Mouse (Mus musculus) embryonic facial prominence, embryonic 12.5 days (tissue): Measurements from ENCODE around the gene Acvr1c. TPM values are rescaled to one million over a fixed set of nuclear protein-coding genes. Genes with fewer than 3 reads are reported as not detected.

ENCODE experiments used
- ATAC-seq: fragments of 200-750 bp; cut with Nextera tagmentation; 2 replicates; pipeline ENCODE4 v1.8.0; 2017; ENCODE audit not compliant: insufficient number of reproducible peaks, insufficient read depth, low FRiP score, low TSS enrichment
- H3K27ac ChIP-seq: fragments of 300-500 bp; sonication (generic); 2 replicates; pipeline ENCODE4 v1.5.1; 2016; ENCODE audit warnings: mild to moderate bottlenecking
- H3K27me3 ChIP-seq: fragments of 300-500 bp; sonication (generic); 2 replicates; pipeline ENCODE4 v1.6.1; 2016; ENCODE audit warnings: mild to moderate bottlenecking, moderate library complexity
- H3K36me3 ChIP-seq: fragments of 300-500 bp; sonication (generic); 2 replicates; pipeline ENCODE4 v1.6.1; 2016; ENCODE audit warnings: mild to moderate bottlenecking
- H3K4me1 ChIP-seq: fragments of 300-500 bp; sonication (generic); 2 replicates; pipeline ENCODE4 v1.6.1; 2016
- H3K4me2 ChIP-seq: fragments of 300-500 bp; sonication (generic); replicated peaks from 2 replicates; pipeline ENCODE4 v1.6.1; 2016; ENCODE audit warnings: mild to moderate bottlenecking, moderate library complexity
- H3K4me3 ChIP-seq: fragments of 300-500 bp; sonication (generic); 2 replicates; pipeline ENCODE4 v1.5.1; 2016; ENCODE audit warnings: mild to moderate bottlenecking
- H3K9ac ChIP-seq: fragments of 300-500 bp; sonication (generic); 2 replicates; pipeline ENCODE4 v1.6.1; 2016; ENCODE audit warnings: mild to moderate bottlenecking, moderate library complexity
- H3K9me3 ChIP-seq: fragments of 300-500 bp; sonication (generic); 2 replicates; pipeline ENCODE4 v1.6.1; 2016; ENCODE audit warnings: mild to moderate bottlenecking, moderate library complexity
- WGBS: fragments of 180-500 bp; shearing (Covaris S2); methylation state at CpG from one replicate; pipeline ENCODE4 v1.1.7; 2016; 5-methylcytosine and 5-hydroxymethylcytosine counted together
- polyA plus RNA-seq: library from polyadenylated mRNA; unstranded; fragments of >200 nt; fragmentation: Nextera tagmentation; extraction: Ambion mirVana; gene quantifications from 2 replicates; pipeline ENCODE4 v1.2.1, GENCODE M21; 2016

The Acvr1c gene
- 0.27 TPM in 2 replicates for polyA plus RNA-seq

GRCm38 (mm10) chr2:58357414-58358131, at the start of gene Acvr1c:
Acvr1c (minus strand) TSS chr2:58357895.
- no peak within 1 kb of the TSS for H3K27ac ChIP-seq
- under 1% methylated on average over 60 of the region's 65 CpGs for WGBS
- H3K9ac ChIP-seq = peak within 1 kb of the TSS; percentile 47
- peak within 1 kb of the TSS; percentile 59 for H3K4me3 ChIP-seq
- H3K27me3 ChIP-seq = peaks cover 24% of the 10 kb centered on the region
- no peaks in the 10 kb centered on the region for H3K9me3 ChIP-seq
- ATAC-seq = peak; percentile 64; the same call in 1 of the 2 replicates
- H3K4me2 ChIP-seq = peak within 1 kb of the TSS; percentile 100
- peaks cover 12% of the 10 kb centered on the region; the same call in 1 of the 2 replicates for H3K4me1 ChIP-seq
- no peaks in the 10 kb centered on the region for H3K36me3 ChIP-seq

- H3K9me3 ChIP-seq = no peaks in the 10 kb centered on the region
- H3K9ac ChIP-seq = no peak overlapping the region
- H3K4me2 ChIP-seq = no peak overlapping the region
- no peaks in the 10 kb centered on the region for H3K36me3 ChIP-seq
- H3K4me1 ChIP-seq = no peaks in the 10 kb centered on the region
- no peak for ATAC-seq
- WGBS = 93% methylated on average over 2 of the region's 2 CpGs
- no peaks in the 10 kb centered on the region for H3K27me3 ChIP-seq
- no peak overlapping the region for H3K27ac ChIP-seq
- H3K4me3 ChIP-seq = no peak overlapping the region
Measured at GRCm38 (mm10) chr2:58403481-58403880, 45.8 kb upstream of the Acvr1c start.

GRCm38 (mm10) chr2:58388601-58389000, 30.9 kb upstream of the Acvr1c start:
- ATAC-seq = no peak
- H3K27ac ChIP-seq = no peak overlapping the region
- no peak overlapping the region for H3K4me2 ChIP-seq
- H3K9me3 ChIP-seq = no peaks in the 10 kb centered on the region
- 80% methylated on average over 7 of the region's 7 CpGs for WGBS
- no peaks in the 10 kb centered on the region for H3K36me3 ChIP-seq
- H3K27me3 ChIP-seq = no peaks in the 10 kb centered on the region
- H3K4me3 ChIP-seq = no peak overlapping the region
- H3K9ac ChIP-seq = no peak overlapping the region
- no peaks in the 10 kb centered on the region for H3K4me1 ChIP-seq

- 85% methylated on average over 5 of the region's 5 CpGs for WGBS
- no peak for ATAC-seq
- no peaks in the 10 kb centered on the region for H3K4me1 ChIP-seq
- no peak overlapping the region for H3K4me2 ChIP-seq
- H3K36me3 ChIP-seq = no peaks in the 10 kb centered on the region
- H3K27me3 ChIP-seq = no peaks in the 10 kb centered on the region
- no peak overlapping the region for H3K27ac ChIP-seq
- H3K4me3 ChIP-seq = no peak overlapping the region
- H3K9me3 ChIP-seq = no peaks in the 10 kb centered on the region
- H3K9ac ChIP-seq = no peak overlapping the region
Measured at GRCm38 (mm10) chr2:58380020-58380419, 22.3 kb upstream of the Acvr1c start.

- no peak overlapping the region for H3K4me3 ChIP-seq
- no peak for ATAC-seq
- H3K36me3 ChIP-seq = no peaks in the 10 kb centered on the region
- H3K9ac ChIP-seq = no peak overlapping the region
- H3K27ac ChIP-seq = no peak overlapping the region
- H3K9me3 ChIP-seq = no peaks in the 10 kb centered on the region
- H3K4me1 ChIP-seq = no peaks in the 10 kb centered on the region
- no peaks in the 10 kb centered on the region for H3K27me3 ChIP-seq
- 57% methylated on average over 1 of the region's 1 CpGs for WGBS
- H3K4me2 ChIP-seq = no peak overlapping the region
Measured at GRCm38 (mm10) chr2:58379475-58379874, 21.8 kb upstream of the Acvr1c start.

GRCm38 (mm10) chr2:58377417-58378130, 19.9 kb upstream of the Acvr1c start:
- no peaks in the 10 kb centered on the region for H3K36me3 ChIP-seq
- H3K9ac ChIP-seq = no peak overlapping the region
- no peaks in the 10 kb centered on the region for H3K27me3 ChIP-seq
- H3K4me2 ChIP-seq = no peak overlapping the region
- no peak for ATAC-seq
- H3K9me3 ChIP-seq = no peaks in the 10 kb centered on the region
- no peak overlapping the region for H3K4me3 ChIP-seq
- 71% methylated on average over 9 of the region's 9 CpGs for WGBS
- no peak overlapping the region for H3K27ac ChIP-seq
- no peaks in the 10 kb centered on the region for H3K4me1 ChIP-seq

GRCm38 (mm10) chr2:58366196-58366595, 8.5 kb upstream of the Acvr1c start:
- 68% methylated on average over 3 of the region's 3 CpGs for WGBS
- H3K9ac ChIP-seq = no peak overlapping the region
- ATAC-seq = no peak

GRCm38 (mm10) chr2:58361361-58362046, 3.8 kb upstream of the Acvr1c start:
- Histone ChIP-seq H3K4me2 (no peak overlapping the region), H3K27me3 (peaks cover 17% of the 10 kb centered on the region), H3K9ac (no peak overlapping the region), H3K36me3 (no peaks in the 10 kb centered on the region), H3K27ac (no peak overlapping the region), H3K4me3 (no peak overlapping the region), H3K9me3 (no peaks in the 10 kb centered on the region), H3K4me1 (peaks cover 12% of the 10 kb centered on the region; the same call in 1 of the 2 replicates)
- no peak for ATAC-seq
- 81% methylated on average over 3 of the region's 3 CpGs for WGBS

More at GRCm38 (mm10) chr2:58366196-58366595, 8.5 kb upstream of the Acvr1c start:
- no peak overlapping the region for H3K4me2 ChIP-seq
- H3K9me3 ChIP-seq = no peaks in the 10 kb centered on the region
- no peaks in the 10 kb centered on the region for H3K27me3 ChIP-seq
- no peaks in the 10 kb centered on the region for H3K4me1 ChIP-seq
- H3K36me3 ChIP-seq = no peaks in the 10 kb centered on the region
- no peak overlapping the region for H3K27ac ChIP-seq
- no peak overlapping the region for H3K4me3 ChIP-seq

- Histone ChIP-seq H3K4me3 (peak overlapping the region; percentile 59), H3K36me3 (no peaks in the 10 kb centered on the region), H3K9me3 (no peaks in the 10 kb centered on the region), H3K4me2 (peak overlapping the region; percentile 100), H3K27ac (no peak overlapping the region), H3K9ac (0 out of 2 replicates have a peak overlapping the region, but pooled peaks have one; percentile 47), H3K4me1 (peaks cover 12% of the 10 kb centered on the region; the same call in 1 of the 2 replicates), H3K27me3 (peaks cover 24% of the 10 kb centered on the region)
- ATAC-seq = peak; percentile 44; the same call in 1 of the 2 replicates
- WGBS = 18% methylated on average over 3 of the region's 3 CpGs
Measured at GRCm38 (mm10) chr2:58358132-58358460, 401 bp upstream of the Acvr1c start.

- H3K27me3 ChIP-seq = peaks cover 24% of the 10 kb centered on the region
- ATAC-seq = peak; percentile 45; the same call in 1 of the 2 replicates
- H3K9me3 ChIP-seq = no peaks in the 10 kb centered on the region
- under 1% methylated on average over 7 of the region's 7 CpGs for WGBS
- peak overlapping the region; percentile 59 for H3K4me3 ChIP-seq
- H3K9ac ChIP-seq = peak overlapping the region; percentile 47
- peaks cover 12% of the 10 kb centered on the region; the same call in 1 of the 2 replicates for H3K4me1 ChIP-seq
- no peak overlapping the region for H3K27ac ChIP-seq
- H3K4me2 ChIP-seq = peak overlapping the region; percentile 100
- H3K36me3 ChIP-seq = no peaks in the 10 kb centered on the region
Measured at GRCm38 (mm10) chr2:58357068-58357413, 654 bp downstream of the Acvr1c start.

- WGBS = 88% methylated on average over 3 of the region's 3 CpGs
- Histone ChIP-seq H3K9ac (no peak overlapping the region), H3K36me3 (no peaks in the 10 kb centered on the region), H3K4me1 (peaks cover 12% of the 10 kb centered on the region; the same call in 1 of the 2 replicates), H3K9me3 (no peaks in the 10 kb centered on the region), H3K27ac (no peak overlapping the region), H3K27me3 (peaks cover 24% of the 10 kb centered on the region), H3K4me3 (no peak overlapping the region), H3K4me2 (no peak overlapping the region)
- ATAC-seq = no peak
Measured at GRCm38 (mm10) chr2:58354389-58354788, 3.3 kb downstream of the Acvr1c start.
